Mouse (Mus musculus): ENCODE measurements around the gene Dmd. TPM values are rescaled to one million over a fixed set of nuclear protein-coding genes. Genes with fewer than 3 reads are reported as not detected.

The Dmd gene
- polyA plus RNA-seq (2021; fragmentation: Nextera tagmentation): 23.7 and 38.6 TPM in 2 replicates
- long read RNA-seq, experiment 1, full-length matches to known transcripts: 21 of 82 reads
- long read RNA-seq, experiment 1, partial matches to known transcripts: 27 of 82 reads
- long read RNA-seq, experiment 1, other reads (novel, unspliced or antisense): 34 of 82 reads
- long read RNA-seq, experiment 2, partial matches to known transcripts: 10 of 28 reads
- long read RNA-seq, experiment 2, other reads (novel, unspliced or antisense): 18 of 28 reads

DNA sequence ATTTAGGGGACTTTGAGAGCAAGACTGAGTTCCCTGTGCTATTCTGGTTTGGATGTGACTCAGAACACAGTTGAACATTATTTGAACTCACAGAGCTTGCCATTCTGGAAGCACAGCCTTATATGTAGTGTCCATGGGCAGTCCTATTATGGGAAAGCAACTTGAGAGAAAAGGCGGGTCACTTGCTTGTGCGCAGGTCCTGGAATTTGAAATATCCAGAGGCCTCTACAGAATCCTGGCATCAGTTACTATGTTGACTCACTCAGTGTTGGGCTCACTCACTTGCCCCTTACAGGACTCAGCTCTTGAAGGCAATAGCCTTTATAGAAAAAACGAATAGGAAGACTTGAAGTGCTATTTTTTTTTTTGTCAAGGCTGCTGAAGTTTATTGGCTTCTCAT lies at the start of gene Dmd:
Gene Dmd, plus strand, starts transcription at position 241 of the 400 bp plus-strand sequence.

DNA sequence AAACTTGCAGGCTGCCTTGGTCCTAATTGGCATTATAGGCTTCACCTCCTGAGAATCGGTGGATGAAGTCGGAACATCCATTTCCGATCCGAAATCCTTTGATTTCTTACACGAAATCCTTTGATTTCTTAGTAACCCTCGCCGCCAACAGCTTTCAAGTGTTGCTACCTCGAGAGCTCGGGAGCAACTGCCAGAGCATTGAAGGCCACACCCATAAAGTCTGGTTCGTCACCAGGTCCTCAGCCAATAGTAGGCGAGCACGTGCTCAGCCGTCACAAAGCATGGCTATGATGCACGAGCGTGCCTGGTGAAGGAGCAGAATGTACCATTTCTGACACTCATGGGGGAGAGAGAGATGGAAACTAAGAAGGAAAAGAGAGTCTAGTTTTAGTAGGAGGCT lies 538.9 kb downstream of the Dmd start, which contains the start of gene Tsga8:
Gene Tsga8, minus strand, starts transcription at position 327 of the 400 bp plus-strand sequence.

DNA sequence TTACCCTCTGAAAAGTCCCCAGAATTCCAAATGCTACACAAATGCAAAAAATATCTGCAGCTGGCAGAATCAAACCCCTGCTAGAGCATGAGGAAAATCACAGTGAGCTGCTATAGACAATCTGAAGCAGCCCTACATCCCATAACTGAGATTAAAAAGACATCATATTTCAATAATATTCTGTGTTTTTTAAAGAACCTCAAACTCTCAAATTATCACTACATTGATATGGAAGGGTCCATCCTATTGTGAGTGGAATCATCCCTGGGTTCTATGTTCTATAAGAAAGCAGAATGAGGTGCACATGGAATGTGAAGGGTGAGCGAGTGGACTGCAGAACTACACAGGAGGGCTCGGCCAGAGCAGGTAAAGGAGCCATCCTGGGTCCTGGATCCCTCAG lies 2300.7 kb downstream of the Dmd start, which contains the start of gene Fthl17a:
Gene Fthl17a, plus strand, starts transcription at position 301 of the 400 bp plus-strand sequence.

